Comparison of ENCODE assay signal across 30 mouse cellular contexts in the genomic region with DNA sequence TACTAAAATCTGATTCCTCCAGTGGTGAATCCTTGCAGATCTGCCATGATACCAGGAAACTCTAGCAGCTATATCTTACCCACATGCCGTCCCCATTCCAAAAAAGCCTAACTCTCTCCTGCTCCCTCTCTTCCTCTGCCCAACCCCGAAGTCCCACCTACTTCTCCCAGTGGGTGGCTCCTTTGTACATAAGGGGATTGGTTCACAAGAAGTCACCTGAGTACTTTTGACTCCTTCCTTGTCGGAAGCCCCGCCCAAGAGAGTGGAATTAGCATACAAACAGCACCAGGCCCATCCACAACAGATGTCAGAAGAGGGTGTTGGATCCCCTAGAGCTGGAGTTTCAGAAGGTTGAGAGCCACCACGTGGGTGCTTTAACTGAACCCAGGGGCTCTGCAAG. TPM values are rescaled to one million over a fixed set of nuclear protein-coding genes. Genes with fewer than 3 reads are reported as not detected.
A peak's percentile ranks its signal among the peaks of the same experiment; 100 is the strongest.
DNase-seq lines count a peak whose midpoint lies in the region; ATAC-seq and TF ChIP-seq lines count a peak whose summit lies in the region.
"Had no signal": no experiment of that assay in that cellular context is flagged by ENCODE, and none has a peak within 500 bp of the region (broad histone marks: within the 10 kb centered on the region; RNA-seq: fewer than 3 reads in every experiment).

No protein-coding gene starts in this region.

- H3K27me3 ChIP-seq in E14TG2a.4 (ENCODE audit: insufficient read depth, low read length): no peaks in the 10 kb centered on the region
- H3K27me3 ChIP-seq in stomach, postnatal 0 days (ENCODE audit: control insufficient read depth, insufficient read depth, low read length): no peaks in the 10 kb centered on the region
- H3K27me3 ChIP-seq: embryonic facial prominence, embryonic 13.5 days; forebrain, embryonic 13.5 days; hindbrain, embryonic 13.5 days; intestine, embryonic 15.5 days; Patski had no signal

- H3K27ac ChIP-seq in stomach, postnatal 0 days (replicated peaks): no peak overlapping the region
- H3K27ac ChIP-seq: embryonic facial prominence, embryonic 10.5 days; embryonic facial prominence, embryonic 13.5 days; forebrain, embryonic 13.5 days; hindbrain, embryonic 10.5 days; hindbrain, embryonic 13.5 days; intestine, embryonic 15.5 days had no signal

- TF ChIP-seq CTCF in E14TG2a.4 (conservative IDR thresholded peaks at IDR 0.05; ENCODE audit: low read length): no peak
- TF ChIP-seq CTCF in stomach, postnatal 0 days (IDR thresholded peaks at IDR 0.05; ENCODE audit: low read depth): no peak

- WGBS in stomach, postnatal 0 days: 53% methylated on average over 5 of the region's 5 CpGs

- peak; percentile 36; the same call in 1 of the 2 replicates for ATAC-seq in stomach, postnatal 0 days (ENCODE audit: low FRiP score, low TSS enrichment)
- ATAC-seq: CD4-positive, CD25-positive, alpha-beta regulatory T cell, adult 4 months; forebrain, embryonic 13.5 days; forebrain, embryonic 16.5 days; hindbrain, embryonic 16.5 days; intestine, embryonic 15.5 days; Patski had no signal

- TF ChIP-seq EP300 in stomach, postnatal 0 days (optimal IDR thresholded peaks at IDR 0.05): no peak

- H3K9me3 ChIP-seq in E14TG2a.4 (ENCODE audit: low read length): no peaks in the 10 kb centered on the region
- no peaks in the 10 kb centered on the region for H3K9me3 ChIP-seq in stomach, postnatal 0 days (ENCODE audit: control insufficient read depth, low read length)
- H3K9me3 ChIP-seq: embryonic facial prominence, embryonic 10.5 days; embryonic facial prominence, embryonic 13.5 days; forebrain, embryonic 13.5 days; G1E; hindbrain, embryonic 10.5 days; hindbrain, embryonic 13.5 days; intestine, embryonic 15.5 days had no signal

- H3K4me3 ChIP-seq in E14TG2a.4 (replicated peaks; ENCODE audit: low read length): peak overlapping the region; percentile 78
- H3K4me3 ChIP-seq in stomach, postnatal 0 days (ENCODE audit: low read depth, low read length): no peak overlapping the region
- H3K4me3 ChIP-seq: embryonic facial prominence, embryonic 10.5 days; embryonic facial prominence, embryonic 13.5 days; erythroblast, embryonic 14.5 days; forebrain, embryonic 13.5 days; hindbrain, embryonic 10.5 days; hindbrain, embryonic 13.5 days; intestine, embryonic 15.5 days had no signal

- H3K36me3 ChIP-seq in E14TG2a.4 (ENCODE audit: insufficient read depth, low read length): peaks cover 44% of the 10 kb centered on the region
- no peaks in the 10 kb centered on the region for H3K36me3 ChIP-seq in stomach, postnatal 0 days (ENCODE audit: control insufficient read depth, insufficient read depth, low read length)
- H3K36me3 ChIP-seq: embryonic facial prominence, embryonic 10.5 days; hindbrain, embryonic 10.5 days; intestine, embryonic 15.5 days had no signal

- peaks cover 36% of the 10 kb centered on the region for H3K4me1 ChIP-seq in E14TG2a.4 (replicated peaks; ENCODE audit: low read depth, low read length)
- H3K4me1 ChIP-seq in stomach, postnatal 0 days (replicated peaks; ENCODE audit: control insufficient read depth, insufficient read depth): no peaks in the 10 kb centered on the region; the same call in 1 of the 2 replicates
- H3K4me1 ChIP-seq: forebrain, embryonic 13.5 days; hindbrain, embryonic 13.5 days; intestine, embryonic 15.5 days had no signal

- no peak overlapping the region for H3K4me2 ChIP-seq in stomach, postnatal 0 days (replicated peaks; ENCODE audit: low read depth)
- H3K4me2 ChIP-seq: embryonic facial prominence, embryonic 13.5 days; forebrain, embryonic 13.5 days; heart, embryonic 11.5 days; hindbrain, embryonic 13.5 days; intestine, embryonic 15.5 days had no signal

- no peak overlapping the region for H3K9ac ChIP-seq in stomach, postnatal 0 days (ENCODE audit: low read length)
- H3K9ac ChIP-seq: embryonic facial prominence, embryonic 13.5 days; forebrain, embryonic 13.5 days; hindbrain, embryonic 13.5 days; intestine, embryonic 15.5 days had no signal

- peak; percentile 97 for DNase-seq in ES-CJ7 (ENCODE audit: low read depth, low spot score)
- peak; percentile 71 for DNase-seq in WW6 (ENCODE audit: low read depth, low spot score)
- no peak for DNase-seq in stomach, postnatal 0 days (ENCODE audit: low spot score)
- DNase-seq in urinary bladder, postnatal 4 days (ENCODE audit: low spot score in 2 of 2): no peak
- no peak for DNase-seq in cerebellum, postnatal 25 days
- no peak for DNase-seq in retina, postnatal 1 day
- DNase-seq: adrenal gland, postnatal 10 days; adrenal gland, postnatal 36 days; cerebellum, adult 11 months; cerebellum, adult 2 months; cerebellum, adult 9-11 months; cerebellum, postnatal 36 days; embryo, embryonic 11 days; gastrocnemius, postnatal 10 days; gastrocnemius, postnatal 36 days; kidney, adult 11 months had no signal

RNA-seq across cellular contexts. Expression of gene Gk5, which starts 20.7 kb away (rescaled TPM):
- 8.7 and 9.8 TPM in 2 replicates for polyA plus RNA-seq in stomach, postnatal 0 days (2015; fragmentation: Nextera tagmentation; extraction: Ambion mirVana)
- polyA plus RNA-seq: erythroblast, embryonic 14.5 days had no signal

RNA-seq across cellular contexts. Expression of gene Tfdp2, which starts 56.2 kb away (rescaled TPM):
- 28.8 and 34.3 TPM in 2 replicates for polyA plus RNA-seq in stomach, postnatal 0 days (2015; fragmentation: Nextera tagmentation; extraction: Ambion mirVana)

Comparison
In these comparisons a context has a peak if more than half of its experiments do, and no peak if none do; other contexts are left out.
1. DNase-seq: peak in ES-CJ7 (single experiment) and WW6 (single experiment); none in stomach, postnatal 0 days (single experiment), urinary bladder, postnatal 4 days (0 of 2), cerebellum, postnatal 25 days (0 of 2) and retina, postnatal 1 day (single experiment).